Mouse (Mus musculus) mature B cell (primary cell): ENCODE data around the gene Gm26661.

Source experiments
- in situ Hi-C: fragments of 300-500 bp; cut with MboI; formaldehyde crosslinking; loops from 2 replicates; pipeline ENCODE4 v1.14.3; 2019

Gene Gm26661

DNA sequence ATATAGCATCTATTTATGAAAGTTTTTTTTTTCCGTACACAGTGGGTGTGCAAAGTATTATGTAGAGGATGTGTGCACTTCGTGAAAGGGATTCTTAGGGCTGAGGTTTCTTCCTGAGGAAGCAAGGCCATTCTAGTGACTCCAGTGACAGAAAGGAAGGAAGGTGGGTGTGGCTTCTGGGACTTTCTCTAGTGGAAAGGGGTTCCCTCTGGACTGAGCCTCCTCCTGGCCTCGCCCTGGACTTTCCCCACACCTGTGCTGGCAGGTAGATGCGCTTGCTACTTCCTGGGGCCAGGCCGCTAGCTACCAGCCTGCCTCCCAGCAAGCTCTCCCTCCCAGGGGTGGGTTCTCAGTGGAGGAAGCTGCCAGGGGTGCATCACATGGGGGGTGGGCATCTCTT, 28.1 kb downstream of the Gm26661 start:
- in situ Hi-C loops = no loop called here

DNA sequence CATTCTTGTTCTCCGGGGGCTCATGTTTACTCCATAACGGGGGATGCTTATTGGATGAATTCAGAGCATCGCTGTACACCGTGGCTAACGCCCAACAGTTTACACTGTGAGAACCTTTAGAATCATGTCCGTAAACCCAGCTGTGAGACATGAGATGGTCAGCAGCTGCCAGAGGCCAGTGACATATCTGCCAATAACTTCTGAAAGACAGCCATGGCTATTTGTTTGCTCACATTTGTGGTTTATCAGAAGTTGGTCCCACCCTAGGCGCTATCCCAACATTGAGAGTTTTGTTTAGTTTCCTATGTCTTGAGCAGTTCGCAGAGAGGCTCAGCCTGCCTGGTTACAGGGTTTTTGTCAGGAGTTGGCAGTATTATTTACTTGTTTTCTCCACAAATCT, 30.0 kb downstream of the Gm26661 start:
- in situ Hi-C loops = no loop called here

GRCm38 (mm10) chr14:7822693-7823092, 31.3 kb downstream of the Gm26661 start:
- in situ Hi-C loops = no loop called here

GRCm38 (mm10) chr14:7824651-7825268, 33.4 kb downstream of the Gm26661 start:
- in situ Hi-C loops = no loop called here

DNA sequence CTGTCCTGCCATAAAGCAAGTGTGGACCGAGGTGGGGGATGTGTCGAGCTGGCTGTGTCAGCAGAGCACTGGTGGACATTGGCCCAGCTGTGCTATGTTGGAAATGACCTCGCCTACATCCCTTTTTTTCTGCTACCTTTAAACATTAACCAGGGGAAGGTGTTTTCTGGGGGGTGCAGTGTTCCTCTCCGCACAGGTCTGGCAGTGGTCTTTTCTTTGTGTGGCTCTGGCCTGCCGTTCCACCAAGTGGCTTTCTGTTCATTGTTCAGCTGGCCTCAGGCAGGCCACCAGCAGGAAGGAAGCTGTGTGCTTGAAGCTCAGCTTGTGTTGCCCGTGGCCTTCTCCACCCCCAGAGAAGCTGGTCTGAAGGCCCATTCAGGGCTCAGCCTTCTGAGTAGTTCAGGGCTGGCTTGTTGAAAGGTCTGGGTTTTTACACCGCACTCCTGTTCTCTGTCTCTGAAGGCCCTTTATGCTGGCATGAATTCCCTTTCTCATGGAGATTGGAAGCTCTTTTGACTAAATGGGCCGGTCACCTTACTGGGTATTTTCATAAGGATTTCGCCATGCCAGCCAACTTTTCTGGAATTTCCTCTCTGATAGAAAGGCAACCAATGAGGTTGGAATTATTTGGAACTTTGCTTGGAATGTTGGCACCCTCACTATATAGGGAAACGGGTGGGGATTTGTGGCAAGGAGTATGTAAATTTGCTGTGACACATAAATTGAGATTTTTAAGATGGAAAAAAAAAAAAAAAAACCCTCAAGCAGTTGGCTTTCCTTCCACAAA, 35.0 kb downstream of the Gm26661 start:
- in situ Hi-C loops = no loop called here

DNA sequence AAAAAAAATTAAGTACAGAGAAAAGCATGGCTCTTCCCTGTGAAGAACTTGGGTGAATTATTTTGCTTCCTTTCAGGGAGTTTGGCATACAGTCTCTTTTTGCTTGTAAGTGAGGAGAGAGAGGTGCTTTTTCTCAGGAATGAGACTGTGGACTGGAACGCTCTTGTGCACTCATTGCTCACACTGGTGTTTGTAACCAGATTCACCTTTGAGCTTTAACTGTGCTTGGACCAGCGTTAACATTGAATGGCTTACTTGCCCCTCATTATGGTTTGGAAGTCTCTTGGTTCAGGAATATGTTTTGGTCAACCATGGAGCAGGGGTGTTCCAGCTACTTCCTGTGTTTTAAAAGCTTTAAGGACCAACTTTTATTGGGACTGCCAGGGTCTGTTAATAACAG, 37.8 kb downstream of the Gm26661 start:
- in situ Hi-C loops = no loop called here

- in situ Hi-C loops = no loop called here
These were observed 40.5 kb downstream of the Gm26661 start for GRCm38 (mm10) chr14:7831770-7832439.

DNA sequence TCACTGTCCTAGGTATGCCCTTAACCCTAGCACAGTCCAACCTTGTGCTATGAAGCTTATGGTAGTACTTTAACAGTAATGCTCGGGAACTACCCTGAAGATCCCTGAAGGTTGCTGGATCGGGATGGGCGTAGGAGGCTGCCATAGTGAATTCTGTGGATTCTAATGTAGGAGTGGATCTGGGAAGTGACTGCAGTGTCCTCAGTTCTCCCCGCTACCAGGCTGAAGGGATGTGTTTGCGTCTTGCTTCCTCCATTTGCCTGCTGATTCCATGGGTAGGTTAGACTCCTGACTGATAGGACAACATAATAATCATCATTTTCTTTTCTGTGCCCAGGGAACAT, 41.0 kb downstream of the Gm26661 start:
- in situ Hi-C loops = no loop called here

GRCm38 (mm10) chr14:7833458-7833857, 42.1 kb downstream of the Gm26661 start:
- in situ Hi-C loops = no loop called here

GRCm38 (mm10) chr14:7838564-7839089, 47.2 kb downstream of the Gm26661 start:
- in situ Hi-C loops = no loop called here

DNA sequence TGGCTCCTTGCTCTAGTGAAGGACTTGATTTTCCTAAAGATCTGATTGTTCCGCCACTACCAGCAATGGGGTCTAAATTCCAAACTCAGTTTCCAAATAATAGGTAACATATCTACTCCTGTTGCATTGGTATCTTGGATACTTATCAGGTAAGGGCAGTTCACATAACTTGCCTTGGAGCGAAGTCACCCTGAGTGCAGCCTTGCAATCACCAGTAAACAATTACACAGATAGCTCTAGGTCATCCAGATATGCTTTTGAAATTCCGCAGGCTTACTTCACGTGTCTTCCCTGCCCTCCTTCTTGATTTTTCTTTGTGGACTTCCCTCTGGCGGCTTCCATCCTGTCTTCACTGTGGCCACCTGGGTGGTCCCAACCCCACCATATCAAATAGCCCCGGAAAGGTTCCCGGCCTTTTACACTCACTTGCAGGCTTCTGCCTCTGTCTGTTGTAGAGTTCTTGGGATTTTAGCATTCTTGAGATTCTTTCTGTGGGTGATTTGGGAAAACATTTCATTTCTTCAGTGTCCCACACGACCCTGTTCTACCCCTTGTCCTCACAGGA, 48.6 kb downstream of the Gm26661 start:
- in situ Hi-C loops = no loop called here
